Mouse (Mus musculus) CD4-positive, CD25-positive, alpha-beta regulatory T cell (primary cell): Measurements from ENCODE around the gene Zfp955a. TPM values are rescaled to one million over a fixed set of nuclear protein-coding genes. Genes with fewer than 3 reads are reported as not detected.

Source experiments
- polyA plus RNA-seq: library from polyadenylated mRNA; unstranded; fragments of 100-300 nt; shearing (Covaris generic); gene quantifications from one replicate; pipeline ENCODE4 v1.2.1, GENCODE M21; 2017

The Zfp955a gene
- 18.7 TPM for polyA plus RNA-seq

GRCm38 (mm10) chr17:33254530-33255318 lies at the start of gene Zfp955a:
TSS of gene Zfp955a (minus strand) at chr17:33255145.

GRCm38 (mm10) chr17:33289039-33289875 lies 34.3 kb upstream of the Zfp955a start, which contains the start of gene Zfp955b:
TSS of gene Zfp955b (plus strand) at chr17:33289544.

GRCm38 (mm10) chr17:33264376-33264775 lies 9.4 kb upstream of the Zfp955a start, which contains the start of gene Olfr63:
TSS of gene Olfr63 (plus strand) at chr17:33264676.

GRCm38 (mm10) chr17:33221590-33221989 lies 33.4 kb downstream of the Zfp955a start, which contains the start of gene Olfr1564:
TSS of gene Olfr1564 (minus strand) at chr17:33221690.

GRCm38 (mm10) chr17:33191002-33191401 lies 63.9 kb downstream of the Zfp955a start, which contains the start of gene Olfr239:
TSS of gene Olfr239 (plus strand) at chr17:33191302.

Other genes with a start within 250 kb of the Zfp955a start
- 9.1 TPM for gene Zfp763, start 221.7 kb downstream of the Zfp955a start, polyA plus RNA-seq
- not detected for gene 4921501E09Rik, start 187.1 kb downstream of the Zfp955a start, polyA plus RNA-seq
- 4.9 TPM for gene Zfp563, start 165.8 kb downstream of the Zfp955a start, polyA plus RNA-seq
- gene Morc2b, start 115.5 kb downstream of the Zfp955a start, polyA plus RNA-seq: not detected
- gene Olfr55, start 86.7 kb downstream of the Zfp955a start, polyA plus RNA-seq: not detected
- gene Olfr239, start 63.8 kb downstream of the Zfp955a start, polyA plus RNA-seq: not detected
- gene Olfr1564, start 33.5 kb downstream of the Zfp955a start, polyA plus RNA-seq: not detected
- gene Olfr63, start 9.5 kb upstream of the Zfp955a start, polyA plus RNA-seq: 0.02 TPM
- gene Zfp955b, start 34.4 kb upstream of the Zfp955a start, polyA plus RNA-seq: 12.1 TPM
- gene Zfp81, start 103.7 kb upstream of the Zfp955a start, polyA plus RNA-seq: 13.0 TPM
- 6.1 TPM for gene Zfp101, start 139.5 kb upstream of the Zfp955a start, polyA plus RNA-seq
- not detected for gene Actl9, start 177.8 kb upstream of the Zfp955a start, polyA plus RNA-seq